Mouse (Mus musculus): ENCODE data around the gene Mapk1. TPM values are rescaled to one million over a fixed set of nuclear protein-coding genes. Genes with fewer than 3 reads are reported as not detected.

Mapk1 gene
- polyA plus RNA-seq (2014; fragmentation: Illumina TruSeq; extraction: RNeasy Lipid Tissue Mini Kit (QIAGEN cat#74804); ENCODE audit: low read depth, low replicate concordance), result 232 TPM

DNA sequence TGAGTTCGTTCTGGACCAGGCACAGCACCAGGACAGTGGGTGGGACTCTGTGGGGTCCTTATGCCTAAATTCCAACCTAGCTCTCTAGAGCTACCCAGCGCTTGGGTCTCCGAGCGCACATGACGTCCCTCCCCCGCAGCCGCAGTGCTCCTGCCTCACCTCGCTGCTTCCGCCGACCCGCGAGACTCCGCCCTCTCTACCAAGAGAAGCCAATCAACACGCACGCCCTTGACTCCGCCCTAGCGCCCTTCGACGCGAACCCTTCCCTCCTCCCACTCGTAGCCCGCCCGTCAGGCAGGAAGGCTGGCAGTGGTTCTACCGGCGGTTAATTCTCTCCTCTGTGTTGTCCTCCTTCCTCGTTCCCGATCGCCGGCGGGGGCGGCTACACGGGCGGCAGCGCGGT is at the start of gene Mapk1:
TSS of gene Mapk1 (plus strand) at position 252 of the 403 bp plus-strand sequence.

DNA sequence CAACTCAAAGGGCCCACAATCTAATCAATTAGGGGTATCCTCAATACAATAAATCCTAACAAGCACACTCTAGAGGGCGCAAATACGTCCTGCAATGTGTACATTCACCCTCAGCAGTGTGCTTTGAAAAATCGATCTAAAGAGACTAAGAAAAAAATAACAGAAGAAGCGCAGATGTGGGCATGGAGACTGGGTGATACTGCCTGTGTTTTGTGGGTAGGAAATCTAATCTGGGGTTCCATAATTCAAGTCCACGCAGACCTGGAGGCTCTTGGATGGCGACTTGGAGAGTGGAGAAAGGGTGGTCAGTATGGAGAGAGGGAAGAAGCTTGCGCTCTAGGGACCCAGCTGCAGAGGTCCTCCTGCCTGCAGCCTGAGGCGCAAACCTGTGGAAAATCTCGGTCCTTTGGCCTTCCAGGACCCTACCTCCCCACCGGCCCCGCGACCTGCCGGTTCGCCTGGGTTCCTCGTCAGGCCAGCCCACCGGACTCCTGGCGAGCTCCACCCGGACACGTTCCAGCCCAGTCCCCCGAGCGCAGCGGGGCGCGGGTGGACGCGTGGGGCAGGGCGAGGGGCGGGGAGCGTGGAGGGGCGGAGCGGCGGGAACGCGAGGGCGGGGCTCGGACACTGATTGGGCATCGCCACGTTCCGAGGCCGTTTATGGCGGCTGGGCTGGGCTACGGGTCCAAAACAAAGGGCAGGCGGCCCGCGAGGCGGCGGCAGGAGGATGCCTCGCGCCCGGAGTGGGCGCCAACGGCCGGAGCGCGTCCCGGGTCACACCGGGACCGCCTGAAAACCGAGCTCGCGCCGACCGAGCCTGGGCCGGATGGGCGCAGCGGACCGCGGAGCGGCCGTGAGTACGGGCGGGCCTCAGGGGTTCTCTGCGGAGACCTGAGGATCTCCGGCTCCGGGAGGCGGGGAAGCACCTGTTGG is 86.6 kb downstream of the Mapk1 start, which contains the start of gene Ypel1:
TSS of gene Ypel1 (plus strand) at position 186 of the 933 bp plus-strand sequence.

Other genes starting within 250 kb of the Mapk1 start
- 2.5 TPM for gene Spag6l, start 153.9 kb upstream of the Mapk1 start, polyA plus RNA-seq (2014; fragmentation: Illumina TruSeq; extraction: RNeasy Lipid Tissue Mini Kit (QIAGEN cat#74804); ENCODE audit: low read depth, low replicate concordance)
- gene Igll1, start 119.4 kb upstream of the Mapk1 start, polyA plus RNA-seq (2014; fragmentation: Illumina TruSeq; extraction: RNeasy Lipid Tissue Mini Kit (QIAGEN cat#74804); ENCODE audit: low read depth, low replicate concordance), result not detected
- gene Top3b, start 112.6 kb upstream of the Mapk1 start, polyA plus RNA-seq (2014; fragmentation: Illumina TruSeq; extraction: RNeasy Lipid Tissue Mini Kit (QIAGEN cat#74804); ENCODE audit: low read depth, low replicate concordance), result 14.5 TPM
- 0.69 TPM for gene Vpreb1, start 112.5 kb upstream of the Mapk1 start, polyA plus RNA-seq (2014; fragmentation: Illumina TruSeq; extraction: RNeasy Lipid Tissue Mini Kit (QIAGEN cat#74804); ENCODE audit: low read depth, low replicate concordance)
- gene Ppm1f, start 86.9 kb upstream of the Mapk1 start, polyA plus RNA-seq (2014; fragmentation: Illumina TruSeq; extraction: RNeasy Lipid Tissue Mini Kit (QIAGEN cat#74804); ENCODE audit: low read depth, low replicate concordance), result 6.0 TPM
- gene Ypel1, start 86.3 kb downstream of the Mapk1 start, polyA plus RNA-seq (2014; fragmentation: Illumina TruSeq; extraction: RNeasy Lipid Tissue Mini Kit (QIAGEN cat#74804); ENCODE audit: low read depth, low replicate concordance), result 0.85 TPM
- gene Ppil2, start 127.9 kb downstream of the Mapk1 start, polyA plus RNA-seq (2014; fragmentation: Illumina TruSeq; extraction: RNeasy Lipid Tissue Mini Kit (QIAGEN cat#74804); ENCODE audit: low read depth, low replicate concordance), result 64.4 TPM
- gene 2610318N02Rik, start 141.8 kb downstream of the Mapk1 start, polyA plus RNA-seq (2014; fragmentation: Illumina TruSeq; extraction: RNeasy Lipid Tissue Mini Kit (QIAGEN cat#74804); ENCODE audit: low read depth, low replicate concordance), result not detected
- 9.1 TPM for gene Sdf2l1, start 149.0 kb downstream of the Mapk1 start, polyA plus RNA-seq (2014; fragmentation: Illumina TruSeq; extraction: RNeasy Lipid Tissue Mini Kit (QIAGEN cat#74804); ENCODE audit: low read depth, low replicate concordance)
- gene Ydjc, start 161.2 kb downstream of the Mapk1 start, polyA plus RNA-seq (2014; fragmentation: Illumina TruSeq; extraction: RNeasy Lipid Tissue Mini Kit (QIAGEN cat#74804); ENCODE audit: low read depth, low replicate concordance), result not detected
- gene Ccdc116, start 163.8 kb downstream of the Mapk1 start, polyA plus RNA-seq (2014; fragmentation: Illumina TruSeq; extraction: RNeasy Lipid Tissue Mini Kit (QIAGEN cat#74804); ENCODE audit: low read depth, low replicate concordance), result not detected
- 157 TPM for gene Ube2l3, start 219.3 kb downstream of the Mapk1 start, polyA plus RNA-seq (2014; fragmentation: Illumina TruSeq; extraction: RNeasy Lipid Tissue Mini Kit (QIAGEN cat#74804); ENCODE audit: low read depth, low replicate concordance)
- not detected for gene Rimbp3, start 225.2 kb downstream of the Mapk1 start, polyA plus RNA-seq (2014; fragmentation: Illumina TruSeq; extraction: RNeasy Lipid Tissue Mini Kit (QIAGEN cat#74804); ENCODE audit: low read depth, low replicate concordance)